Mouse (Mus musculus): Measurements from ENCODE around the gene Usf2. TPM values are rescaled to one million over a fixed set of nuclear protein-coding genes. Genes with fewer than 3 reads are reported as not detected.
"Not testable (repeated sequence)": the region's sequence is repeated elsewhere in the genome, so short reads cannot be mapped to it uniquely, and the experiment has no call there.

The Usf2 gene
- total RNA-seq, 2 experiments from 2014 or later = 103 to 121 TPM

GRCm38 (mm10) chr7:30935422-30936099 lies 21.0 kb downstream of the Usf2 start:
- intact Hi-C loops (cut with DNase I); DNase-seq (ENCODE audit: low spot score): not testable (repeated sequence)

DNA sequence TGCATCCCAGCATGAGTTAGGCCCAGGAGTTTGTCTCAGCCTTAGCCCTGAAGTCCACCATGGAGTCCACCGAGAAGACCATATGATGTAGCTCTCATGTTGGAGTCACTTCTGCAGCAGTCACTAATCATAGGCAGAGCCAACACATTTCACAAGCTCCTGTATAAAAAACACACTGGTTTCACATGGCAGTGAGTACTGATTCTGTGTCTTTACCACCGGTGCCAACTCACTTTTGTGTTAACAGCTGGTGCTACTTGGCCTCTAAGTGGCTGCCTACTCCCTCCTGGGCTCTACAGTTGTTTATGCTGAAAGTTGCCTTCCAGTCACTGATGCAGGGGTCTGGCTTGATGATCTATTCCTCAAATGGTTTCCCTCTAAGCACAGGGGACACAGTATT lies 32.0 kb downstream of the Usf2 start, which contains the start of gene Hamp2:
Gene Hamp2, minus strand, starts transcription at position 101 of the 400 bp plus-strand sequence.
- intact Hi-C loops (cut with DNase I); DNase-seq (ENCODE audit: low spot score): not testable (repeated sequence)

DNA sequence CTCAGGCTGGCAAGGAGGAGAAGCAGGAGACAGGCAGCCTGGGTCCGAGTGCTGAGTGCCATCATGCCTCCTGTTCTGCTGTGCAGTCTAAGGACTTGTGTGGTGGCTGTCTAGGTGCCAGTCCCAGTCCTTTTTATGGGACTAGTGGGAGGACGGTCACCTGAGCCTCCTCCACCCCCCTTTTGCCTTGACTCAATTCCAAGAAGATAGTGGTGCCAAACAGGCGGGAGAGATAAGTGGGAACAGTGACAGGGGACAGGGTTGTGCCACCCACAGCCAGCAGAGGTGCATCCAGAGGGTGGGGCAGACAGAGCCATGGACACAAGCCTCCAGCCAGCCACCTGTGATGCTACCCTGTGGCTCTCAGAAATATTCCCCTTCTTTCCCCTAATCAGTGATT lies 32.5 kb downstream of the Usf2 start:
- DNase-seq (ENCODE audit: low spot score) = no peak
- intact Hi-C loops (cut with DNase I) = no loop called here

DNA sequence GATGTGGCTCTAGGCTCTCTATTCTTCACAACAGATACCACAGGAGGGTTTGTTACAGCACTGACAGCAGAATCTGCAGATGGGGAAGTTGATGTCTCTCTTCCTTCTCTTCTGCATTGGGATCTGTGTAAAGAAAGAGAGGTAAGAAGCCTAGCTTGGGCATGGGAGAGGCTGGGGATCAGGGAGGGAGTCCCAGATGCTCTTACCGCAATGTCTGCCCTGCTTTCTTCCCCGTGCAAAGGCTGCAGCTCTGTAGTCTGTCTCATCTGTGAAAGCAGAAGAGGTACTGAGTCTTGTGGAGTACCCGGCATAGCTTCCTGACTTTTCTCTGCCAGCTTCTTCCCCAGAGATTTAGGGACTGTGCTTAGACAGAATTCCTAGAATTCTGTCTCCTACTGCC lies 34.1 kb downstream of the Usf2 start:
- intact Hi-C loops (cut with DNase I); DNase-seq (ENCODE audit: low spot score): not testable (repeated sequence)

DNA sequence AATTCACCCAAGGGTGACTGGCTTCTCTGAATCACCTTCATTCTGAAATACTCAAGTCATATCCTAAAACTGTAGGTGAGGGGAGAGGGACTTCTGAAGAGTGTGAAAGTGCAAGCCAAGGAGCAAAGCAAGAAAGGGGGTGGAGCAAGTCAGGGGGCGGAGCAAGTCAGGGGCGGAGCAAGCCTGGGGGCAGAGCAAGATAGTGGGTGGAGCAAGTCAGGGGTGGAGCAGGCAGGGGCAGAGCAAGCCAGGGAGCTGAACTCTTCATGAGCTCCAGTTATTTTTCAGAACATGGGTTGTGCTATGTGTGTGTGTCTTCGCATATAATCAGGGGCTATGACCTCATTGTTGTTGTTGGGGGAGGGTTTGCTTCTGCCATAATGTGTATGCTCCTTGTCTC lies 36.4 kb downstream of the Usf2 start:
- DNase-seq (ENCODE audit: low spot score) = no peak
- intact Hi-C loops (cut with DNase I) = no loop called here

GRCm38 (mm10) chr7:30917219-30917618 lies 39.4 kb downstream of the Usf2 start:
- intact Hi-C loops (cut with DNase I) = no loop called here
- no peak for DNase-seq (ENCODE audit: low spot score)

DNA sequence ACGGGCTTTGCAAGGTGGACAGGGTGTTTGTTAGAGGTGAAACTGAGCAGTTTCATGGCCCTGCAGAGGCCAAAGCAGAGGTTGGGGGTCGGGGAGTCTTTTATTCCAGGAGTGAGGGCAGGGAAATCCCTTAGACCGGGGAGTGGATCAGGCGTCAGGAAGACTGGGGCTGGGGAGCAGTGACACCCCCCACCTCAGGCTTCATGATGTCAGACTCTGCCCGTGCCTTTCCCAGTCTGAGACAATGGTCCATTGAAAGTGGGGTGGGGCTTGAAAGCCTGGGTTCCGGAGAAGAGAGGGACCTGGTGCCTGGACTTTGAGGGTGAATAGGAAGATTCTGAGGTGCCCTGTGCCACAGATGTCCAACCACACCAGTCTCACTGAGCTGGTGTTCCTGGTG lies 39.9 kb downstream of the Usf2 start:
- DNase-seq (ENCODE audit: low spot score) = no peak
- intact Hi-C loops (cut with DNase I) = no loop called here

GRCm38 (mm10) chr7:30914732-30915131 lies 41.9 kb downstream of the Usf2 start, which contains the start of gene Mag:
Gene Mag, minus strand, starts transcription at chr7:30914873.
- intact Hi-C loops (cut with DNase I) = no loop called here
- no peak for DNase-seq (ENCODE audit: low spot score)

GRCm38 (mm10) chr7:30909773-30910172 lies 46.8 kb downstream of the Usf2 start:
- no peak for DNase-seq (ENCODE audit: low spot score)

DNA sequence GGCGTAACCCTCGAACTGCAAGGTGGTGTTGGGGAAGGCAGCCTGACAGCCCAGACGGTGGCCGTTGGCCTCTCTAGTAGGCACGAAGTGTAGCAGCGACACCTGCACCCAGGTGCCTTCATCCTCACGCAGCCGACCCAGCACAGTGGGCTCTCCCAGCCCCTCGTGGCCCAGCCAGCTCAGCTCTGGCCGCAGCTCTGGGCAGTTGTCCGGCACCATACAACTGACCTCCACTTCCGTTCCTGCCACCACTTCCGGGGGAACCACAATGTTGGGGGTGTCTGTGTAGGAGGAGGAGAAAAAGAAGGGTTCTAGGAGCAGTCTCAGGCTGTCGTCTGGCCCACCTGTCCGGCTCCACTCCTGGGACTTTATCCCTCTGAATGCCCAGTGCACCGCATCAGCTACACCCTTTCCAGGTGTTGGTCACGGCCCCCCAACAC lies 47.6 kb downstream of the Usf2 start:
- intact Hi-C loops (cut with DNase I) = no loop called here
- no peak for DNase-seq (ENCODE audit: low spot score)

More at GRCm38 (mm10) chr7:30909773-30910172, 46.8 kb downstream of the Usf2 start:
- intact Hi-C loops (cut with DNase I) = no loop called here

GRCm38 (mm10) chr7:30908277-30908991 lies 48.2 kb downstream of the Usf2 start:
- DNase-seq (ENCODE audit: low spot score) = no peak
- intact Hi-C loops (cut with DNase I) = no loop called here

- DNase-seq (ENCODE audit: low spot score) = no peak
- intact Hi-C loops (cut with DNase I) = no loop called here
Observed at GRCm38 (mm10) chr7:30904042-30904441, 52.6 kb downstream of the Usf2 start.

Other genes starting within 250 kb of the Usf2 start
- not detected for gene Atp4a, start 244.6 kb downstream of the Usf2 start, total RNA-seq (2021)
- 100 to 1,000 TPM; 269 to 278 TPM for gene Tmem147, start 227.3 kb downstream of the Usf2 start, total RNA-seq (2021)
- gene Gapdhs, start 213.1 kb downstream of the Usf2 start, total RNA-seq (2021) = not detected
- gene Sbsn, start 205.3 kb downstream of the Usf2 start, total RNA-seq (2021) = 1 to 10 TPM; 2.3 to 5.5 TPM
- 1 to 10 TPM; 3.6 to 6.6 TPM for gene Dmkn, start 193.0 kb downstream of the Usf2 start, total RNA-seq (2021)
- gene Krtdap, start 168.9 kb downstream of the Usf2 start, total RNA-seq (2021) = not detected
- gene Ffar2, start 133.0 kb downstream of the Usf2 start, total RNA-seq (2021) = under 1 TPM in 1 of 2 experiments, not detected in 1; 0.22 TPM
- gene Ffar3, start 100.6 kb downstream of the Usf2 start, total RNA-seq (2021) = not detected
- gene Ffar1, start 95.2 kb downstream of the Usf2 start, total RNA-seq (2021) = not detected
- gene Cd22, start 76.5 kb downstream of the Usf2 start, total RNA-seq (2021) = 1 to 10 TPM in 1 of 2 experiments, under 1 TPM in 1; 0.78 to 1.4 TPM
- gene Mag, start 41.9 kb downstream of the Usf2 start, total RNA-seq (2021) = under 1 TPM in 1 of 2 experiments, not detected in 1; 0.36 TPM
- gene Hamp2, start 32.1 kb downstream of the Usf2 start, total RNA-seq (2021) = 1 to 10 TPM; 6.5 to 9.5 TPM
- 10 to 100 TPM; 16.8 to 34.4 TPM for gene Hamp, start 12.8 kb downstream of the Usf2 start, total RNA-seq (2021)
- gene Lsr, start 16.7 kb upstream of the Usf2 start, total RNA-seq (2021) = 1 to 10 TPM; 4.3 to 5.6 TPM
- under 1 TPM in 1 of 2 experiments, not detected in 1; 0.29 TPM for gene Fam187b, start 17.0 kb upstream of the Usf2 start, total RNA-seq (2021)
- 10 to 100 TPM; 26.1 to 31.0 TPM for gene Fxyd5, start 85.7 kb upstream of the Usf2 start, total RNA-seq (2021)
- gene Fxyd7, start 94.7 kb upstream of the Usf2 start, total RNA-seq (2021) = 1 to 10 TPM in 1 of 2 experiments, under 1 TPM in 1; 0.70 to 1.3 TPM
- 100 to 1,000 TPM; 861 to 862 TPM for gene Fxyd1, start 100.4 kb upstream of the Usf2 start, total RNA-seq (2021)
- 1 to 10 TPM; 2.6 to 4.8 TPM for gene Lgi4, start 102.5 kb upstream of the Usf2 start, total RNA-seq (2021)
- 1 to 10 TPM; 3.1 to 3.8 TPM for gene Fxyd3, start 119.9 kb upstream of the Usf2 start, total RNA-seq (2021)
- 1 to 10 TPM; 2.1 to 3.4 TPM for gene Hpn, start 158.5 kb upstream of the Usf2 start, total RNA-seq (2021)
- 10 to 100 TPM; 21.2 to 21.8 TPM for gene Scn1b, start 170.2 kb upstream of the Usf2 start, total RNA-seq (2021)
- gene Gramd1a, start 199.1 kb upstream of the Usf2 start, total RNA-seq (2021) = 10 to 100 TPM; 25.7 to 30.0 TPM